Mouse (Mus musculus) intestine, embryonic 16.5 days (tissue): Measurements from ENCODE around the gene Ficd. TPM values are rescaled to one million over a fixed set of nuclear protein-coding genes. Genes with fewer than 3 reads are reported as not detected.

Experiments
- ATAC-seq: fragments of 200-750 bp; cut with Nextera tagmentation; 2 replicates; pipeline ENCODE4 v1.8.0; 2017; ENCODE audit warnings: moderate TSS enrichment, moderate library complexity
- H3K27ac ChIP-seq: fragments of 300-500 bp; sonication (generic); 2 replicates; pipeline ENCODE4 v1.5.1; 2014; ENCODE audit warnings: mild to moderate bottlenecking, low read length
- H3K27me3 ChIP-seq: fragments of 300-500 bp; sonication (generic); replicated peaks from 2 replicates; pipeline ENCODE4 v1.6.1; 2014; ENCODE audit warnings: low read length, control low read depth, mixed read lengths; ENCODE audit not compliant: control insufficient read depth, insufficient read depth
- H3K36me3 ChIP-seq: fragments of 300-500 bp; sonication (generic); 2 replicates; pipeline ENCODE4 v1.6.1; 2014; ENCODE audit warnings: low read length, control low read depth; ENCODE audit not compliant: control insufficient read depth, insufficient read depth
- H3K4me1 ChIP-seq: fragments of 300-500 bp; sonication (generic); 2 replicates; pipeline ENCODE4 v1.6.1; 2014; ENCODE audit warnings: low read length, control low read depth, mixed read lengths; ENCODE audit not compliant: control insufficient read depth, insufficient read depth
- H3K4me2 ChIP-seq: fragments of 300-500 bp; sonication (generic); 2 replicates; pipeline ENCODE4 v1.6.1; 2014; ENCODE audit warnings: low read depth, low read length, control low read depth
- H3K4me3 ChIP-seq: fragments of 300-500 bp; sonication (generic); 2 replicates; pipeline ENCODE4 v1.5.1; 2014; ENCODE audit warnings: mild to moderate bottlenecking, low read length
- H3K9ac ChIP-seq: fragments of 300-500 bp; sonication (generic); 2 replicates; pipeline ENCODE4 v1.6.1; 2014; ENCODE audit warnings: low read depth, low read length
- H3K9me3 ChIP-seq: fragments of 300-500 bp; sonication (generic); 2 replicates; pipeline ENCODE4 v1.6.1; 2016; ENCODE audit warnings: low read length, control low read depth; ENCODE audit not compliant: control insufficient read depth
- WGBS: fragments of 180-500 bp; shearing (Covaris S2); extraction: QIAGEN DNeasy Blood & Tissue Kit; methylation state at CpG from one replicate; pipeline ENCODE4 v1.1.7; 2014; 5-methylcytosine and 5-hydroxymethylcytosine counted together
- polyA plus RNA-seq: library from polyadenylated mRNA; unstranded; fragments of >200 nt; fragmentation: Nextera tagmentation; extraction: Ambion mirVana; gene quantifications from 2 replicates; pipeline ENCODE4 v1.2.1, GENCODE M21; 2015

The Ficd gene
- polyA plus RNA-seq, 1 experiment from 2014 or later = 5.6 TPM

GRCm38 (mm10) chr5:113789075-113789788 is 53.6 kb downstream of the Ficd start:
- Histone ChIP-seq H3K4me1 (peaks cover 22% of the 10 kb centered on the region), H3K4me2 (no peak overlapping the region), H3K9me3 (no peaks in the 10 kb centered on the region), H3K4me3 (no peak overlapping the region), H3K9ac (0 out of 2 replicates have a peak overlapping the region, but pooled peaks have one; percentile 21), H3K27me3 (no peaks in the 10 kb centered on the region), H3K27ac (peak overlapping the region; percentile 65), H3K36me3 (no peaks in the 10 kb centered on the region)
- peak; percentile 66 for ATAC-seq
- 30% methylated on average over 7 of the region's 7 CpGs for WGBS

Other genes with a start within 250 kb of the Ficd start
- 5.6 and 5.8 TPM in 2 replicates for gene Wscd2, start 245.5 kb upstream of the Ficd start, polyA plus RNA-seq
- gene Cmklr1, start 85.4 kb upstream of the Ficd start, polyA plus RNA-seq = 1.3 and 2.3 TPM in 2 replicates
- not detected in 2 replicates for gene 1700069L16Rik, start 11.0 kb upstream of the Ficd start, polyA plus RNA-seq
- gene Sart3, start 36.7 kb downstream of the Ficd start, polyA plus RNA-seq = 30.2 and 30.6 TPM in 2 replicates
- gene Iscu, start 36.9 kb downstream of the Ficd start, polyA plus RNA-seq = 99.0 and 114 TPM in 2 replicates
- gene Tmem119, start 64.7 kb downstream of the Ficd start, polyA plus RNA-seq = 56.6 and 63.7 TPM in 2 replicates
- gene Selplg, start 96.8 kb downstream of the Ficd start, polyA plus RNA-seq = 6.8 and 7.5 TPM in 2 replicates
- gene Coro1c, start 173.0 kb downstream of the Ficd start, polyA plus RNA-seq = 175 and 183 TPM in 2 replicates